Mouse (Mus musculus) activated CD4-positive, CD25-positive, alpha-beta regulatory T cell, adult 4 months (primary cell): ENCODE data around the gene Plcb1. TPM values are rescaled to one million over a fixed set of nuclear protein-coding genes. Genes with fewer than 3 reads are reported as not detected.
"Not testable (repeated sequence)": the region's sequence is repeated elsewhere in the genome, so short reads cannot be mapped to it uniquely, and the experiment has no call there.

ENCODE experiments used
- ATAC-seq: one replicate; pipeline ENCODE4 v1.8.0; 2017
- polyA plus RNA-seq, 2 experiments: library from polyadenylated mRNA; unstranded; fragments of 100-300 nt; shearing (Covaris generic); gene quantifications; one replicate each; pipeline ENCODE4 v1.2.1; 2017

Gene Plcb1
- polyA plus RNA-seq, 2 experiments from 2014 or later: not detected

- no peak for ATAC-seq
These were observed 537.5 kb downstream of the Plcb1 start for GRCm38 (mm10) chr2:135323276-135323954.

GRCm38 (mm10) chr2:135323955-135324302 is 538.1 kb downstream of the Plcb1 start:
- ATAC-seq: no peak

- ATAC-seq: peak; percentile 47
These were observed 542.9 kb downstream of the Plcb1 start for GRCm38 (mm10) chr2:135328756-135329155.

- ATAC-seq: peak; percentile 65
These were observed 544.1 kb downstream of the Plcb1 start for GRCm38 (mm10) chr2:135329782-135330545.

- no peak for ATAC-seq
These were observed 546.0 kb downstream of the Plcb1 start for GRCm38 (mm10) chr2:135331868-135332267.

GRCm38 (mm10) chr2:135356311-135356710 is 570.4 kb downstream of the Plcb1 start:
- no peak for ATAC-seq

GRCm38 (mm10) chr2:135361798-135362197 is 575.9 kb downstream of the Plcb1 start:
- no peak for ATAC-seq

- no peak for ATAC-seq
These were observed 577.1 kb downstream of the Plcb1 start for GRCm38 (mm10) chr2:135362948-135363347.

GRCm38 (mm10) chr2:135370259-135370835 is 584.5 kb downstream of the Plcb1 start:
- ATAC-seq: no peak

GRCm38 (mm10) chr2:135380796-135381195 is 594.9 kb downstream of the Plcb1 start:
- ATAC-seq: not testable (repeated sequence)

GRCm38 (mm10) chr2:135381396-135381795 is 595.5 kb downstream of the Plcb1 start:
- no peak for ATAC-seq

- no peak for ATAC-seq
These were observed 602.1 kb downstream of the Plcb1 start for GRCm38 (mm10) chr2:135387990-135388389.

- no peak for ATAC-seq
These were observed 608.8 kb downstream of the Plcb1 start for GRCm38 (mm10) chr2:135394698-135395097.

GRCm38 (mm10) chr2:135396375-135396774 is 610.5 kb downstream of the Plcb1 start:
- no peak for ATAC-seq

GRCm38 (mm10) chr2:135397970-135398369 is 612.1 kb downstream of the Plcb1 start:
- no peak for ATAC-seq

- no peak for ATAC-seq
These were observed 613.9 kb downstream of the Plcb1 start for GRCm38 (mm10) chr2:135399760-135400159.

GRCm38 (mm10) chr2:135402916-135403315 is 617.0 kb downstream of the Plcb1 start:
- ATAC-seq: no peak

- ATAC-seq: no peak
These were observed 617.5 kb downstream of the Plcb1 start for GRCm38 (mm10) chr2:135403344-135403743.

GRCm38 (mm10) chr2:135404095-135404494 is 618.2 kb downstream of the Plcb1 start:
- ATAC-seq: no peak

GRCm38 (mm10) chr2:135409418-135410097 is 623.7 kb downstream of the Plcb1 start:
- no peak for ATAC-seq

GRCm38 (mm10) chr2:135411675-135412074 is 625.8 kb downstream of the Plcb1 start:
- ATAC-seq: no peak

- no peak for ATAC-seq
These were observed 629.3 kb downstream of the Plcb1 start for GRCm38 (mm10) chr2:135415137-135415536.

GRCm38 (mm10) chr2:135419301-135419700 is 633.4 kb downstream of the Plcb1 start:
- no peak for ATAC-seq
